In genomic region chr2:173181901-173182300, GRCm38 (mm10) we compare ENCODE assay signal across 24 mouse cellular contexts. TPM values are rescaled to one million over a fixed set of nuclear protein-coding genes. Genes with fewer than 3 reads are reported as not detected.
A peak's percentile ranks its signal among the peaks of the same experiment; 100 is the strongest.
DNase-seq lines count a peak whose midpoint lies in the region; ATAC-seq lines count a peak whose summit lies in the region.
"Had no signal": no experiment of that assay in that cellular context is flagged by ENCODE, and none has a peak within 500 bp of the region (broad histone marks: within the 10 kb centered on the region; RNA-seq: fewer than 3 reads in every experiment).

No protein-coding gene starts in this region.

- H3K9me3 ChIP-seq in kidney, embryonic 14.5 days (ENCODE audit: control insufficient read depth, low read length): no peaks in the 10 kb centered on the region
- no peaks in the 10 kb centered on the region for H3K9me3 ChIP-seq in limb, embryonic 10.5 days (replicated peaks)
- H3K9me3 ChIP-seq: forebrain, embryonic 12.5 days; limb, embryonic 12.5 days; liver, embryonic 13.5 days; midbrain, embryonic 13.5 days had no signal

- no peak overlapping the region for H3K4me2 ChIP-seq in kidney, embryonic 14.5 days (replicated peaks; ENCODE audit: low read depth, low read length)
- H3K4me2 ChIP-seq: forebrain, embryonic 12.5 days; limb, embryonic 12.5 days; liver, embryonic 13.5 days; midbrain, embryonic 13.5 days had no signal

- no peak overlapping the region for H3K27ac ChIP-seq in kidney, embryonic 14.5 days (ENCODE audit: low read depth, low read length)
- H3K27ac ChIP-seq in limb, embryonic 10.5 days: peak overlapping the region; percentile 56; the same call in 1 of the 2 replicates
- H3K27ac ChIP-seq: forebrain, embryonic 12.5 days; hindbrain, postnatal 0 days; limb, embryonic 12.5 days; liver, embryonic 13.5 days; midbrain, embryonic 13.5 days had no signal

- no peak for ATAC-seq in kidney, embryonic 14.5 days (ENCODE audit: low FRiP score, low TSS enrichment)
- no peak for ATAC-seq in cerebellum, adult (ENCODE audit: insufficient number of reproducible peaks, low FRiP score, low TSS enrichment)
- ATAC-seq: hindbrain, postnatal 0 days; intestine, embryonic 16.5 days; midbrain, embryonic 13.5 days had no signal

- no peak overlapping the region for H3K4me3 ChIP-seq in kidney, embryonic 14.5 days (ENCODE audit: low read length)
- H3K4me3 ChIP-seq in limb, embryonic 10.5 days: no peak overlapping the region
- H3K4me3 ChIP-seq: forebrain, embryonic 12.5 days; limb, embryonic 12.5 days; liver, embryonic 13.5 days; midbrain, embryonic 13.5 days had no signal

- H3K36me3 ChIP-seq in kidney, embryonic 14.5 days (ENCODE audit: control insufficient read depth, insufficient read depth, low read length): no peaks in the 10 kb centered on the region
- no peaks in the 10 kb centered on the region for H3K36me3 ChIP-seq in limb, embryonic 10.5 days
- H3K36me3 ChIP-seq: forebrain, embryonic 12.5 days; limb, embryonic 12.5 days; liver, embryonic 13.5 days; midbrain, embryonic 13.5 days had no signal

- no peak overlapping the region for H3K9ac ChIP-seq in kidney, embryonic 14.5 days (ENCODE audit: low read depth, low read length)
- H3K9ac ChIP-seq: forebrain, embryonic 12.5 days; limb, embryonic 12.5 days; liver, embryonic 13.5 days; midbrain, embryonic 13.5 days had no signal

- WGBS in kidney, embryonic 14.5 days: 86% methylated on average over 7 of the region's 7 CpGs
- WGBS in limb, embryonic 10.5 days: 88% methylated on average over 7 of the region's 7 CpGs

- H3K27me3 ChIP-seq in kidney, embryonic 14.5 days (ENCODE audit: control insufficient read depth, insufficient read depth, low read length): peaks cover 24% of the 10 kb centered on the region
- H3K27me3 ChIP-seq in limb, embryonic 10.5 days (ENCODE audit: low read depth, poor library complexity, severe bottlenecking): peaks cover 77% of the 10 kb centered on the region
- H3K27me3 ChIP-seq: liver, embryonic 13.5 days had no signal

- peaks cover 4% of the 10 kb centered on the region; the same call in 1 of the 2 replicates for H3K4me1 ChIP-seq in kidney, embryonic 14.5 days (ENCODE audit: control insufficient read depth, insufficient read depth, low read length)
- H3K4me1 ChIP-seq in limb, embryonic 10.5 days: peaks cover 30% of the 10 kb centered on the region
- H3K4me1 ChIP-seq: forebrain, embryonic 12.5 days; liver, embryonic 13.5 days; midbrain, embryonic 13.5 days had no signal

- peak; percentile 51 for DNase-seq in kidney, adult 18-20 months
- DNase-seq in testis, postnatal 10 days (ENCODE audit: low spot score): peak; percentile 37
- DNase-seq in testis, postnatal 14 days (ENCODE audit: low spot score): no peak
- DNase-seq in kidney, postnatal 14 days: peak; percentile 66
- DNase-seq in limb, embryonic 10.5 days (ENCODE audit: low spot score): no peak
- DNase-seq: adrenal gland, adult 8-10 months; cerebellum, adult 18-20 months; cerebellum, postnatal 14 days; gastrocnemius, postnatal 36 days; layer of hippocampus, postnatal 36 days; liver, embryonic 13.5 days; lung, adult 2 months; spleen, adult 18-20 months; thymus, postnatal 4 days had no signal

RNA-seq across cellular contexts. Expression of gene Pck1, which starts 29.1 kb away (rescaled TPM):
- polyA plus RNA-seq in kidney, embryonic 14.5 days (2014; fragmentation: Nextera tagmentation; extraction: Ambion mirVana): 0.60 and 3.0 TPM in 2 replicates
- not detected in 2 replicates for polyA plus RNA-seq in limb, embryonic 10.5 days (2016; fragmentation: Nextera tagmentation; extraction: Ambion mirVana)
- polyA plus RNA-seq: C2C12; embryonic facial prominence, embryonic 11.5 days; forebrain, embryonic 12.5 days; hindbrain, postnatal 0 days; midbrain, embryonic 13.5 days; neural tube, embryonic 11.5 days had no signal

RNA-seq across cellular contexts. Expression of gene Zbp1, which starts 36.8 kb away (rescaled TPM):
- 0.26 TPM in 1 of 2 replicates, not detected in the other for polyA plus RNA-seq in kidney, embryonic 14.5 days (2014; fragmentation: Nextera tagmentation; extraction: Ambion mirVana)
- not detected in 2 replicates for polyA plus RNA-seq in limb, embryonic 10.5 days (2016; fragmentation: Nextera tagmentation; extraction: Ambion mirVana)
- polyA plus RNA-seq: embryonic facial prominence, embryonic 11.5 days; limb, embryonic 12.5 days; neural tube, embryonic 11.5 days had no signal

Comparison
In these comparisons a context has a peak if more than half of its experiments do, and no peak if none do; other contexts are left out.
1. DNase-seq: peak in kidney, adult 18-20 months (single experiment), testis, postnatal 10 days (single experiment) and kidney, postnatal 14 days (single experiment); none in testis, postnatal 14 days (single experiment) and limb, embryonic 10.5 days (single experiment).